Mouse (Mus musculus): ENCODE measurements around the gene Apol7a.
"Not testable (repeated sequence)": the region's sequence is repeated elsewhere in the genome, so short reads cannot be mapped to it uniquely, and the experiment has no call there.

DNA sequence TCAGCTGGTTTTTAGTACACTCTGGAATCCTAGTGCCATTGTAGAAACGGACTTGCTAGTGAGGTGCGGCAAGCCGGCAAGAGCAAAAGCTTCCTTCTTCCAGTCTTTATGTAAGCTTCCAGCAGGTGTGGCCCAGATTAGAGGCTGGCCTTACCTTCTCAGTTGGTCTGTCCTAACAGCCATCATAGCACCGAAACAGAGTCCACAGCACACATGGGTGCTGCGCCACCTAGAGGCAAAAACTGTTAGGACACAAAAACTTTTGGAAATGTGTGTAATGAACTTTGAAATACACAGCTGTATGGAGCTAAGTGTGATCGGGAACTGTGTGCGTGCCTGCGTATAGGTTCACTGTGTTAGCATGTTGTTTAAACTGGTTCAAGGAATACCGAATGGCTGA lies at the start of gene Apol7a:
- peak; percentile 72 for TF ChIP-seq CTCF (IDR thresholded peaks at IDR 0.05; ENCODE audit: low read depth, low read length)
- TF ChIP-seq POLR2A (IDR thresholded peaks at IDR 0.05; ENCODE audit: extremely low read depth, insufficient read depth, low read length), result not testable (repeated sequence)
